Mouse (Mus musculus) T-cell, adult 2 months (primary cell): Measurements from ENCODE around the gene Neu2.

Experiments
- DNase-seq: peaks from one replicate; pipeline ENCODE4 v3.0.0; 2022; ENCODE audit warnings: low spot score

The Neu2 gene

DNA sequence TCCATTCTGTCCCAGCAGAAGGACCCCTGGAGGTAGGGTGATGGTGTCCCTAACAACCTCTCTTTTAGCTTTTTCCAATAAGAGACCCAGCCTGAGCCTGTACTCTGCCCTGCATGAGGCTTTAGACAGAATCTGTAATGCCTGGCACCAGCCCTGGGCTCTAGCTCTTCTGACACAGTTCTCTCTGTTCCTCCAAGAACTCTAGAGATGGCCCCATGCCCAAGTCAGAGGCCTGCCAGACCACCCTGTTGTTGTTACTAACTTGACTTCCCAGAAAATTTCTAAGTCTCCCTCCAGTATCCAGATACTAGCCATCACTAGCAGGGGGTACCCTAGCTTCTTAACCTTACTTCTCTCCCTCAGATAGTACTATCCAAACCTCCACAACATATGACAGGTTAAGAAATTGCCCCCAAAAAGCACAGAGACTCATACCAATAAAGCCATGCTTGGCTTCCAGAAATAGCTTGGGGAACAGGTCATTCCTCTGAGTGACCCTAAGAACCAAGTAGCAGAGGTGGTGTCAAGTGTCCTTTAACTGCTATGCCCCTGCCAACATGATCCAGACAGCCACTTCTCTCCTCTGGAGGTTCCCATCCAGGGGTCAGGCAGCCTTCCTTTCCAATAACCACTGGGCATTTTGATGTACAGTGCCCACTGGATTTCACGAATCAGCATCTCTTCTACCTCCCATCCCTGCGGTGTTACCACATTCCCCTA is 105.0 kb downstream of the Neu2 start:
- no peak for DNase-seq

GRCm38 (mm10) chr1:87620211-87620668 is 110.6 kb downstream of the Neu2 start, which contains the start of gene Inpp5d:
TSS of gene Inpp5d (plus strand) at chr1:87620312.
- DNase-seq: peak; percentile 71

- DNase-seq: no peak
Observed at GRCm38 (mm10) chr1:87620693-87621092, 111.0 kb downstream of the Neu2 start.

- peak; percentile 60 for DNase-seq
Observed at GRCm38 (mm10) chr1:87621146-87621857, 111.6 kb downstream of the Neu2 start.

DNA sequence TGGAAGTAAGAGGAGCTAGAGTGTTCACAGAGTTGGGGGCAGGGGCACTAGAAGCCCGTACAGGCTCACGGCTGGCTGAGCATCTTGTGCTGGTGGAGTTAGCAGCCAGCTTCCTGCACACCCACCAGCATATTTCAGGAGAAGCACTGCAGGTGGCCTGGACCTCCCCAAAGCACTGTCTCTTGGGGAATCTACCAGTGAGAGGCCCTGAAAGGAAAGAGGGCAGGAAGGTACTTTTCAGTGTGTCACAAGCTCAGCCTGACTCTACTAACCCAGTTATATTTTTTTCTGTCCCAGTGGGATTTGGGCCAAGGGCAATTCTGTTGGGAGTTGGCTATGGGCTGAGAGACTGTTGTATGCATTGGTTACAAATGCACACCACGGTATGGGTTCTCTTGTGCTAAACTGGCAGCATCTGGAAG is 112.2 kb downstream of the Neu2 start:
- peak; percentile 26 for DNase-seq

- DNase-seq: no peak
Observed at GRCm38 (mm10) chr1:87623977-87624666, 114.4 kb downstream of the Neu2 start.

DNA sequence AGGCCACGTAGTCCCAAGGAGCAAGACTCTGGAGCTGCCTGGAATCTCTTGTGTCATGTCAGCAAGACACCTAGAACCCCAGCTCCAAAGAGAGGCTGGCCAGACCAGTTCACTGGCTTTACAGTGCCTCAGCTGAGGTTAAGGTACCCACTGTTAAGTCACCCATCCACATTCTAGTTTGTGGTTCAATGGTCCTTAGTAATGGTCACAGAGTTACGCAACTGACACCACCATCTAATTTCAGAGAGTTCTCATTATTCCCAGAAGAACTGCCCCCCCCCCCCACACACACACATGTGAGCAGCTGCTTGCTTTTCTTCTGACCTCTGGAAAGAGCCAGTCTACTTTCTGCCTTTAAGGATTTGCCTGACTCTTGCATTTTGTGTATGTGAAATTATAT is 115.1 kb downstream of the Neu2 start:
- DNase-seq: no peak

DNA sequence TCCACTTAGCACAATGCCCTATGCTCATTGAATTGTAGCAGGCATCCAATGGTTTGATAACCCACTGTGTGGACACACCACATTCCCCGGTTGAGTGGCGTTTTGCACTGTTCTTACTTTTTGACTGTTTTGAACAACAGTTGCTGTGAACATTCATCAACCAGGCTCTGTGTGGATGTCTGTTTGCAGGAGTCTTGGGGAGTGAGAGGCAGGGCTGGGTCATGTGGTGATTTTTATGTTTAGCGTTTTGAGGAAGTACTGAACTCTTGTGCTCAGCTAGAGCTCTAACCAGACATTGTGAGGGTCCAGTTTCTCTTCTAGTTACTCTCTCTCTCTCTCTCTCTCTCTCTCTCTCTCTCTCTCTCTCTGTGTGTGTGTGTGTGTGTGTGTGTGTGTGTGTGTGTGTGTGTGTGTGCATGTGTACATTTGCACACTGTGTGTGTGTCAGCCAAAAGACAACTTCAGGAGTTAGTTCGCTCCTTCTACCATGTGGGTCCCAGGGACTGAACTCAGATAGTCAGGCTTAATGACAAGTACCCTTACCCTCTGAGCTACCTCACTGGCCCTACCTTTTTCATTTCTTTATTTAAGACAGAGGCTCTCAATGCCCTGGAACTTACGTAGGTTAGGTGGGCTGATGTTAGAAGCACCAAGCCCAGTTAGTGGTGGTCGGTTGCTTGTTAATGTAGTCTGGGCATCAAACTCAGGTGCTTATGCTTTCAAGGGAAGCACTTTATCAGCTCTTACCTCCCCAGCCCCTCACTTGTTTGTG is 115.8 kb downstream of the Neu2 start:
- DNase-seq: peak; percentile 6

DNA sequence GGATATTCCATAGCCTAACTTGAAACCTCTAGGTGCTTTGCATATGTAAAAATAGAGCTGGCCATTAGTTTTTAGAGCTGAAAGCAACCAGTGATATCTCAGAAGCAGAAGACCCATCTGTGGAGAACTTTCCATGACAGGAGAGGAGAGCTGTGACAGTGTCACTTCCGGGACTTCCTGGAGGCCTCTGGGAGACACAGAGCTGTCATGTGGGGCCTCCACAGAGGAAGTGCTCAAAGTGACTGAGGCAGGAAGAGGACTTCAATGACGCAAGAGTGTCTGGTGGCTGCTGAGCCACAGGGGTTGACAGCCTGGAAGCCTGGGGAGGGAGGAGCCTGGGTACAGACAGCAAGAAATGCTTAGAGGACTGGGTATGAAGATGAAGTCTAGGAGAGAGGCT is 116.7 kb downstream of the Neu2 start:
- peak; percentile 95 for DNase-seq

DNA sequence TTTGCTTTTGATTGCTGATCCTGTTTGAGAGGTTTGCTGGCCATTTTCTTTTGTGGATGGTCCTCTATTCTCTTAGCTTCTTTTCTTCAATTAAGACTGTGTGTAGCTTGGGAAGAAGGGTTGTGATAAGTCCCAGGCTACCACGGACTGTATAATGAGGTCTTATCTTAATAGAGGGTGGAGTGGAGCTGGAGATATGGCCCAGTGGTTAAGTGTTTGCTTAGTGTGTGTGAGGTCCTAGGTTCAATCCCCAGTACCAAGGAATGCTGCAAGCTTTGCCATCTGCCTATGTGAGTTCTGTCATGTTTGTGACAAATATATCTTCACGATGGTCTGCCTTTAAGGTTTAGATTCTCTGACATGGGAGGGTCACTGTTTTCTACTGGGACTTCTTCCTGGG is 118.4 kb downstream of the Neu2 start:
- DNase-seq: no peak

GRCm38 (mm10) chr1:87631584-87631983 is 121.9 kb downstream of the Neu2 start:
- DNase-seq: no peak

GRCm38 (mm10) chr1:87632163-87632562 is 122.5 kb downstream of the Neu2 start:
- no peak for DNase-seq

DNA sequence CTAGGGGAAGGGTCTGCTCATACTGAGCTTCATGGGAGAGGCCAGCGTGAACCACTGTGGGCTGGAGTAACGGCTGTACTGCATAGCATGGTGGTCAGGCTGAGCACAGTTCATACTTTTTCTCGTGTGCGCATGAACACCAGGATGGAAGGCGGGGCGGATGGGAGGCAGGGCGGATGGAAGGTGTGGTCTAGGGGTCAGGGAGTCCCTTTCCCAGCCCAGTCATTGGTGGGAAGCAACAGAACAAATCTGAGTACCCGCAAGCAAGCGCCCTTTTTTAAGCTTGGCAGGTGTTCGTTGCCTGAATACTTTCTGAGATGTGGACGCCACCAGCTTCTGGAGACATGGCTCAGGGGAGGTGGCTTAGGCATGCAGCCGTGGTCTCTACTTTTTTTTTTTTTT is 127.0 kb downstream of the Neu2 start:
- DNase-seq: no peak

GRCm38 (mm10) chr1:87637121-87637877 is 127.6 kb downstream of the Neu2 start:
- peak; percentile 81 for DNase-seq

- no peak for DNase-seq
Observed at GRCm38 (mm10) chr1:87637878-87638600, 128.3 kb downstream of the Neu2 start.

- DNase-seq: no peak
Observed at GRCm38 (mm10) chr1:87639724-87640123, 130.0 kb downstream of the Neu2 start.

DNA sequence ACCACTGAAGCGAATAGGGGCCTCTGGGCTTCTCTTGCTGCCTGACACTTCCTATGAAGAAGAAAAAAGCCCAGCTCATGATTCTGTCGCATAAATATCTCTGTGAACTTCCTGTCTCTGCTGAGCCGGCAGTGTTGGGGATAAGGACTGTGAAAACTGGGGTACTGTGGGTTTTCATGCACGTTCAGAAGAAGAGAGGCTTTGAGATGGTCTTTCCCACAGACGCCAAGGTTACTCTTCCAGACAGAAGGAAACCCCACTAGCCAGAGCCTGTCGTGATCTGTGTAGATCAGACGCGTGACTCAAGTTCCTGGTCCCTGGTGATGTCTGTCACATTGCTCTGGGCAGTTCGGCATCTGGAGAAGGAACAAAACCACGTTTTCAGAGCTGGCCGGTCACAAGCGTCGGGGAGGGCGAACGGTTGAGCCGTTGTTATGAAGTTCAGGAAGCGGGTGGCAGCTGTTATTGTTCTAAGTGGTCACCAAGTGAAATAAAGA is 130.5 kb downstream of the Neu2 start:
- DNase-seq: no peak

- no peak for DNase-seq
Observed at GRCm38 (mm10) chr1:87643016-87643415, 133.3 kb downstream of the Neu2 start.

DNA sequence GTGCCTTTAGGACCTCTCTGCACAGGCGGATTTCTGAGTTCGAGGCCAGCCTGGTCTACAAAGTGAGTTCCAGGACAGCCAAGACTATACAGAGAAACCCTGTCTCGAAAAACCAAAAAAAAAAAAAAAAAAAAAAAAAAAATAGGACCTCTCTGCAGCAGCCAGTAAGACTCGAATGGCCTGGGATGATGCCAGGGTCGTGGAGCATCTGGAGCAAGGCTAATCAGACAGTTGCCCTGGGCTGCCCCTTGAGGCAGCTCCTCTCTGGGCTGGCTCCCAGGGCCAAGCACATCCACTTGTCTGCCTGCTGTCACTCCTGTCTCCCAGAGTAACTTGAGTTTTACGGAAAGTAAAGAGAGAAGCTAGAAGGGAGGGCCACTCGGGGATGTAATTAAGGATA is 135.4 kb downstream of the Neu2 start:
- DNase-seq: no peak

GRCm38 (mm10) chr1:87645748-87646147 is 136.1 kb downstream of the Neu2 start:
- no peak for DNase-seq
